Mouse (Mus musculus): ENCODE results near the gene Lhx9.

- TF ChIP-seq CTCF (IDR thresholded peaks at IDR 0.05; ENCODE audit: low read depth, low read length) (no peak), POLR2A (IDR thresholded peaks at IDR 0.05; ENCODE audit: borderline replicate concordance, low read depth, low read length) (no peak)
Observed at GRCm38 (mm10) chr1:138896088-138896487, 47.7 kb upstream of the Lhx9 start.
